19 mouse cellular contexts compared by ENCODE assay signal in the genomic region with DNA sequence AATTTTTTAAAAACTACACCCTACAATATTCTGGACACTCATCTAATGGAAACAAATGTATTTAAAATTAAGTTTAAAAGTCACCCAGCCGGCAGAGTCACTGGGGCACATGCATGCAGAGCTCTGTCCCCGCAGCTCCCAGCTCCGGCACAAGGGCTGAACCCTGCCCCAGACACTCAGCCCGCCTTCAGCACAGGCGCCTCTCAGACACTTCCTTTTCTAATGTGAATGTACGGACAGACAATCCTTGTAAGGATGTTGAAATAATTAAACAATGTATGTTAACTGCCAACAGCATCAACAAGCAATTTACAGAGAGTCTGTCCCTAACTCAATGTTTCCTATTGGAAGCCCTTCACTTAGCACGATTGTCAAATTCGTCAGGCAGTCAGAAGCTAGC.
"Had no signal": no experiment of that assay in that cellular context is flagged by ENCODE, and none has a peak within 500 bp of the region (broad histone marks: within the 10 kb centered on the region; RNA-seq: fewer than 3 reads in every experiment).

No protein-coding gene starts in this region.

- H3K36me3 ChIP-seq: limb, embryonic 10.5 days; limb, embryonic 13.5 days; liver, embryonic 13.5 days; lung, embryonic 15.5 days; midbrain, embryonic 12.5 days; neural tube, embryonic 13.5 days; stomach, embryonic 15.5 days had no signal

- H3K4me2 ChIP-seq: limb, embryonic 13.5 days; liver, embryonic 13.5 days; lung, embryonic 15.5 days; midbrain, embryonic 12.5 days; neural tube, embryonic 13.5 days; stomach, embryonic 15.5 days had no signal

- H3K9ac ChIP-seq: limb, embryonic 13.5 days; liver, embryonic 13.5 days; lung, embryonic 15.5 days; midbrain, embryonic 12.5 days; neural tube, embryonic 13.5 days; stomach, embryonic 15.5 days had no signal

- H3K4me1 ChIP-seq: limb, embryonic 10.5 days; limb, embryonic 13.5 days; liver, embryonic 13.5 days; lung, embryonic 15.5 days; stomach, embryonic 15.5 days had no signal

- H3K4me3 ChIP-seq: layer of hippocampus, adult 2 months; limb, embryonic 10.5 days; limb, embryonic 13.5 days; liver, embryonic 13.5 days; lung, embryonic 15.5 days; midbrain, embryonic 12.5 days; myocyte; neural tube, embryonic 13.5 days; stomach, embryonic 15.5 days had no signal

- H3K27me3 ChIP-seq: limb, embryonic 13.5 days; liver, embryonic 13.5 days; lung, embryonic 15.5 days; neural tube, embryonic 13.5 days; stomach, embryonic 15.5 days had no signal

- H3K9me3 ChIP-seq: limb, embryonic 10.5 days; limb, embryonic 13.5 days; liver, embryonic 13.5 days; lung, embryonic 15.5 days; midbrain, embryonic 12.5 days; neural tube, embryonic 13.5 days; stomach, embryonic 15.5 days had no signal

- ATAC-seq: intestine, postnatal 0 days; midbrain, embryonic 16.5 days had no signal

- DNase-seq: kidney, adult 2 months; kidney, postnatal 25 days; layer of hippocampus, adult 9-11 months; liver, embryonic 13.5 days; retina, postnatal 1 day; right cerebral cortex, postnatal 25 days; spleen, adult 18-20 months; thymus, postnatal 25 days had no signal

- H3K27ac ChIP-seq: kidney, postnatal 0 days; layer of hippocampus, adult 2 months; limb, embryonic 10.5 days; limb, embryonic 13.5 days; liver, embryonic 13.5 days; lung, embryonic 15.5 days; midbrain, embryonic 12.5 days; neural tube, embryonic 13.5 days; stomach, embryonic 15.5 days had no signal
